Mouse (Mus musculus): ENCODE data around the gene Tec. TPM values are rescaled to one million over a fixed set of nuclear protein-coding genes. Genes with fewer than 3 reads are reported as not detected.
A peak's percentile ranks its signal among the peaks of the same experiment; 100 is the strongest.

Tec gene
- polyA plus RNA-seq, 1 experiment from 2014 or later: 4.3 TPM

GRCm38 (mm10) chr5:72808456-72809111 lies 59.7 kb downstream of the Tec start:
- 52% methylated on average over 14 of the region's 14 CpGs for WGBS
- H3K27me3 ChIP-seq (ENCODE audit: insufficient read depth, poor library complexity, severe bottlenecking): peaks cover 3% of the 10 kb centered on the region; the same call in 1 of the 2 replicates
- no peaks in the 10 kb centered on the region for H3K36me3 ChIP-seq
- peak overlapping the region; percentile 57; the same call in 1 of the 2 replicates for H3K27ac ChIP-seq
- no peak overlapping the region for H3K4me3 ChIP-seq
- peak; percentile 25 for DNase-seq (ENCODE audit: low spot score)
- H3K9me3 ChIP-seq: no peaks in the 10 kb centered on the region
- peaks cover 17% of the 10 kb centered on the region for H3K4me1 ChIP-seq (replicated peaks)

GRCm38 (mm10) chr5:72802851-72803250 lies 65.4 kb downstream of the Tec start:
- H3K36me3 ChIP-seq: no peaks in the 10 kb centered on the region
- peaks cover 4% of the 10 kb centered on the region; the same call in 1 of the 2 replicates for H3K4me1 ChIP-seq (replicated peaks)
- H3K27me3 ChIP-seq (ENCODE audit: insufficient read depth, poor library complexity, severe bottlenecking): peaks cover 3% of the 10 kb centered on the region; the same call in 1 of the 2 replicates
- no peak overlapping the region for H3K4me3 ChIP-seq
- DNase-seq (ENCODE audit: low spot score): no peak
- H3K9me3 ChIP-seq: no peaks in the 10 kb centered on the region
- 74% methylated on average over 5 of the region's 5 CpGs for WGBS
- H3K27ac ChIP-seq: no peak overlapping the region

DNA sequence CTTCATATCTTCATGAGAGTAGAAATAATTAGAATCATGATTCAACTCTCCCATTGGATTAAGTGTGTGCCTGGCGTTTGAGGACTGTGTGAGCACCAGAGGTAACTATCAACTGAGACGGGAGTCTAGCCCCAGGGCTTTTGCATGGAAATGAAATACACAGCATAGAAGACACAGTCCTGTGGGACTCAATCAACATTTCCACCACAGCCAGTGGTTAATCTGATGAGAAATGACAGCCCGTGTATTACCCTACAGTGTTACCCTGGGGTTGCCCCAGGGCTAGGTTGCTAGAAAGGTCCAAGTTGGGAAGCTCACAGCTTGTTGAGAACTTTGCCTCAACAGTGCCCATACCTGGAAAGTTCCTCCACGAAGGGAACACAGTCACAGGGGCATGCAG lies 69.7 kb downstream of the Tec start:
- DNase-seq (ENCODE audit: low spot score): no peak
- no peaks in the 10 kb centered on the region for H3K9me3 ChIP-seq
- H3K27ac ChIP-seq: no peak overlapping the region
- H3K36me3 ChIP-seq: no peaks in the 10 kb centered on the region
- H3K4me1 ChIP-seq (replicated peaks): peaks cover 10% of the 10 kb centered on the region
- 82% methylated on average over 4 of the region's 4 CpGs for WGBS
- no peak overlapping the region for H3K4me3 ChIP-seq
- no peaks in the 10 kb centered on the region for H3K27me3 ChIP-seq (ENCODE audit: insufficient read depth, poor library complexity, severe bottlenecking)

DNA sequence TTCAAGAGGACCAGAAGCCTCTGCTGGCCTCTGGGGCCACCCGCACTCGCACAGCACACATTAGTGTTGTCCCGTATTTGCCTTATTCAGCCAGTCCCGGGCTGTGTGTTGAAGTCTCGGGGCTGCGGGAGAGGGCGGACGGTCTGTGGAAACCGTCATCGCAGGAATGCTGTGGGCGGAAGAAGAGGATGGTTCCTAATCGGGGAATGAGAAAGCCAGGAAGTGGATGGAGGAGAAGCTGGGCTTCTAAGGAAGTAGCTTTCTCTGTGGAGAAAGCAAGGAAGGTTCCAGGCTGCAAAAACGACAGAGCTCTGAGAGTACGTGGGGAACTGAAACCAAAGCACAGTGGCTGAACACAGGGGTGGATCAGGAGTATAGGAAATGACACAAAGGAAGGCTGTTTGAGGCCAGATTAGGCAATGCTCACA lies 72.1 kb downstream of the Tec start:
- 62% methylated on average over 14 of the region's 14 CpGs for WGBS
- H3K9me3 ChIP-seq: no peaks in the 10 kb centered on the region
- H3K27me3 ChIP-seq (ENCODE audit: insufficient read depth, poor library complexity, severe bottlenecking): no peaks in the 10 kb centered on the region
- peaks cover 10% of the 10 kb centered on the region; the same call in 1 of the 2 replicates for H3K4me1 ChIP-seq (replicated peaks)
- H3K4me3 ChIP-seq: peak overlapping the region; percentile 29
- no peaks in the 10 kb centered on the region for H3K36me3 ChIP-seq
- DNase-seq (ENCODE audit: low spot score): peak; percentile 16
- H3K27ac ChIP-seq: peak overlapping the region; percentile 53

- no peak overlapping the region for H3K27ac ChIP-seq
- WGBS: 83% methylated on average over 3 of the region's 3 CpGs
- DNase-seq (ENCODE audit: low spot score): no peak
- H3K9me3 ChIP-seq: no peaks in the 10 kb centered on the region
- H3K36me3 ChIP-seq: no peaks in the 10 kb centered on the region
- H3K27me3 ChIP-seq (ENCODE audit: insufficient read depth, poor library complexity, severe bottlenecking): no peaks in the 10 kb centered on the region
- H3K4me3 ChIP-seq: no peak overlapping the region
- peaks cover 10% of the 10 kb centered on the region; the same call in 1 of the 2 replicates for H3K4me1 ChIP-seq (replicated peaks)
These were observed 74.9 kb downstream of the Tec start for GRCm38 (mm10) chr5:72793309-72793850.

- 34% methylated on average over 6 of the region's 6 CpGs for WGBS
- Histone ChIP-seq H3K36me3 (no peaks in the 10 kb centered on the region), H3K4me3 (no peak overlapping the region), H3K9me3 (no peaks in the 10 kb centered on the region), H3K27ac (no peak overlapping the region), H3K4me1 (replicated peaks) (peaks cover 10% of the 10 kb centered on the region; the same call in 1 of the 2 replicates), H3K27me3 (ENCODE audit: insufficient read depth, poor library complexity, severe bottlenecking) (no peaks in the 10 kb centered on the region)
- no peak for DNase-seq (ENCODE audit: low spot score)
These were observed 76.5 kb downstream of the Tec start for GRCm38 (mm10) chr5:72791789-72792188.

- Histone ChIP-seq H3K4me3 (no peak overlapping the region), H3K4me1 (replicated peaks) (peaks cover 10% of the 10 kb centered on the region; the same call in 1 of the 2 replicates), H3K9me3 (no peaks in the 10 kb centered on the region), H3K27me3 (ENCODE audit: insufficient read depth, poor library complexity, severe bottlenecking) (no peaks in the 10 kb centered on the region), H3K36me3 (no peaks in the 10 kb centered on the region), H3K27ac (no peak overlapping the region)
- DNase-seq (ENCODE audit: low spot score): no peak
- 58% methylated on average over 4 of the region's 4 CpGs for WGBS
These were observed 76.9 kb downstream of the Tec start for GRCm38 (mm10) chr5:72791386-72791785.

GRCm38 (mm10) chr5:72785451-72785850 lies 82.8 kb downstream of the Tec start:
- H3K4me3 ChIP-seq: no peak overlapping the region
- no peak for DNase-seq (ENCODE audit: low spot score)
- WGBS: 78% methylated on average over 4 of the region's 4 CpGs
- H3K27me3 ChIP-seq (ENCODE audit: insufficient read depth, poor library complexity, severe bottlenecking): no peaks in the 10 kb centered on the region
- H3K4me1 ChIP-seq (replicated peaks): no peaks in the 10 kb centered on the region
- no peaks in the 10 kb centered on the region for H3K9me3 ChIP-seq
- H3K36me3 ChIP-seq: no peaks in the 10 kb centered on the region
- H3K27ac ChIP-seq: no peak overlapping the region

DNA sequence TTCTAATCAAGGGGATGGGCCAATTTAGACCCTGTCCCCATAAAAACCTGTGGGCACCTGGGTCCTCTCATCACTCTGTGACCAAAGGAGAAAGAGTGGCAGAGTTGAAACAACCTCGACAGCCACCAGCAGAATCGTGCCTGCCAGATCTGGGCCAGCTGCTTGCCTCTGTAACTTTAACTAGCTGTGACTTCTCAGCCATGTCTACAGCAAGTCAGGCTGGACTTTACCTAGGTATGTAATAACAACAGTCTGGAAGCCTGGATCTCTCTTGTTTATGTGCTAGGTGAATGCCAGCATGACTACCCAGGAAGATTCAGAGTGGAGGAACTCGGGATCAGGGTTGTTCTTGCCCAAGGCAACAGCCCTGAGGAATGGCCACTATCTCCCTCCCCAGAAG lies 83.6 kb downstream of the Tec start:
- WGBS: 86% methylated on average over 3 of the region's 3 CpGs
- H3K4me1 ChIP-seq (replicated peaks): no peaks in the 10 kb centered on the region
- DNase-seq (ENCODE audit: low spot score): no peak

GRCm38 (mm10) chr5:72783957-72784356 lies 84.3 kb downstream of the Tec start:
- H3K36me3 ChIP-seq: no peaks in the 10 kb centered on the region
- 89% methylated on average over 8 of the region's 8 CpGs for WGBS
- H3K4me1 ChIP-seq (replicated peaks): no peaks in the 10 kb centered on the region
- H3K4me3 ChIP-seq: no peak overlapping the region
- no peaks in the 10 kb centered on the region for H3K9me3 ChIP-seq
- H3K27ac ChIP-seq: no peak overlapping the region
- no peaks in the 10 kb centered on the region for H3K27me3 ChIP-seq (ENCODE audit: insufficient read depth, poor library complexity, severe bottlenecking)
- no peak for DNase-seq (ENCODE audit: low spot score)

More for the DNA sequence above, 83.6 kb downstream of the Tec start:
- Histone ChIP-seq H3K27ac (no peak overlapping the region), H3K27me3 (ENCODE audit: insufficient read depth, poor library complexity, severe bottlenecking) (no peaks in the 10 kb centered on the region), H3K36me3 (no peaks in the 10 kb centered on the region), H3K9me3 (no peaks in the 10 kb centered on the region), H3K4me3 (no peak overlapping the region)

GRCm38 (mm10) chr5:72783123-72783522 lies 85.2 kb downstream of the Tec start:
- DNase-seq (ENCODE audit: low spot score): no peak
- Histone ChIP-seq H3K4me3 (no peak overlapping the region), H3K27ac (no peak overlapping the region), H3K36me3 (no peaks in the 10 kb centered on the region), H3K9me3 (no peaks in the 10 kb centered on the region), H3K4me1 (replicated peaks) (no peaks in the 10 kb centered on the region), H3K27me3 (ENCODE audit: insufficient read depth, poor library complexity, severe bottlenecking) (no peaks in the 10 kb centered on the region)
- 94% methylated on average over 7 of the region's 7 CpGs for WGBS

DNA sequence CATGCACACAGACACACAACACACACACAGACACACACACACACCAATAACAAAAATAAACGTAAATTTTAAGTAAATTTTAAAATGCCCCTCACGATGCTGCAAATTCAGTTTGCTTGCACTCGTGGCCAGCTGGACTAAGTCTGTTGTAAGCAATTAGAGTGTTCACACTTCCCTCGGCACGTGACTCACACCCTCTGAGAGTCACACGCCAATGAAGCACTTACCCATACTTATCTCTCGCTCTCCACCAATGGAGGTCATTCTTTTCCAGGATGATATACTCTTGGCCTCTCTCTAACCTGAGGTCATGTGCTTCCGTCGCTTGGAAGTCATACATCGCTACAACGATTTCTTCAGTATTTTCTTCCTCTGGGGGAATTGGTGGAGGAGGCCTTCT lies 86.5 kb downstream of the Tec start:
- Histone ChIP-seq H3K9me3 (no peaks in the 10 kb centered on the region), H3K27ac (no peak overlapping the region), H3K27me3 (ENCODE audit: insufficient read depth, poor library complexity, severe bottlenecking) (no peaks in the 10 kb centered on the region), H3K4me1 (replicated peaks) (no peaks in the 10 kb centered on the region), H3K36me3 (no peaks in the 10 kb centered on the region), H3K4me3 (no peak overlapping the region)
- no peak for DNase-seq (ENCODE audit: low spot score)
- 92% methylated on average over 11 of the region's 11 CpGs for WGBS

DNA sequence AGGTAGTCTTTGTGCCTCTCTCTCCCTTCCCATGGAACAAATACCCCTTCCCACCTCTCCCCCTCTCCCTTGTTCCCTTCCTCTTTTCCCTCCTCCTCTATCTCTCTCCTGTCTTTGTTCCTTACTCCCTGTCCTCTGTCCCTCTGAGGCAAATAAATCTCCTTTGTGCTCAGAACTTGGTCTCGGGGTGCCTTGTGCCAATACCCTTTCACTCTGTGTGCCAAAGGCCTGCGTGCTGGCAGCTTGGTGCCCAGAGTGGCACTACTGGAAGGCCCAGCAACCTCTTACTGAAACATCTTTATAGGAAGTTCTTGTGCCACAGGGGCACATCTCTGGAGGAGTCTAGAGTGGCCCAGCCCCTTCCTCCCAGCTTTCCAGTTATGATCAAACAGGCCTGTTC lies 91.7 kb downstream of the Tec start:
- no peak for DNase-seq (ENCODE audit: low spot score)

More for the DNA sequence above, 91.7 kb downstream of the Tec start:
- Histone ChIP-seq H3K9me3 (no peaks in the 10 kb centered on the region), H3K4me1 (replicated peaks) (no peaks in the 10 kb centered on the region; the same call in 1 of the 2 replicates), H3K27ac (no peak overlapping the region), H3K36me3 (no peaks in the 10 kb centered on the region), H3K4me3 (no peak overlapping the region), H3K27me3 (ENCODE audit: insufficient read depth, poor library complexity, severe bottlenecking) (no peaks in the 10 kb centered on the region)
- 91% methylated on average over 2 of the region's 2 CpGs for WGBS

Measured in hindbrain, embryonic 10.5 days (tissue).